Mouse (Mus musculus) thymus, adult 2 months (tissue): ENCODE measurements around the gene Anks1.
A peak's percentile ranks its signal among the peaks of the same experiment; 100 is the strongest.

Source experiments
- CTCF ChIP-seq: fragments of 200-500 bp; IDR thresholded peaks from 2 replicates; pipeline ENCODE4 v1.5.1; 2012; ENCODE audit warnings: mild to moderate bottlenecking, control low read depth, low read length, moderate library complexity, borderline replicate concordance; ENCODE audit not compliant: control insufficient read depth, poor library complexity, insufficient read depth; ENCODE audit errors: extremely low read depth
- POLR2A ChIP-seq: fragments of 200-500 bp; IDR thresholded peaks from 2 replicates; pipeline ENCODE4 v1.6.1; 2012; ENCODE audit warnings: mild to moderate bottlenecking, low read length, control low read depth, moderate library complexity; ENCODE audit not compliant: control insufficient read depth, poor library complexity, insufficient read depth; ENCODE audit errors: extremely low read depth

DNA sequence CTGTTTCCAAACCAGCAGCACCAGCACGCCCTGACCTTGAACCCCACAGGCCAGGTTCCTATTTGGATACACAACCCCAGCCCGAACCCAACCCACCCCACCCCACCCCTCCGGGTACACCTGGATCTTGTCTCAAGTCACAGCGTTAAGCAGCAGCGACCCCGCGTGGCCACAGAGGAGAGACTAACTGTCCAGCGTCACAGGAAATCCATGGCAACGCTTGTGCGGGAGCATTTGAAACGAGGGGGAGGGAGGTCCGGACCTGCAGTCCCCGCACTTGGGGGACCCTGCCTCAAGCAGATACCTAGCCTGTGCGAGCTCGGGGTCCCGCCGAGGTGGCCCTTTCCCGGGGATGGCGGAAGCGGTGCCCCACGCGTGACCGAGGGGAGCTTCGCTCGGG is 170.5 kb downstream of the Anks1 start:
- TF ChIP-seq POLR2A, result no peak
- peak; percentile 87; the same call in 1 of the 2 replicates for TF ChIP-seq CTCF
